Mouse (Mus musculus) hindbrain, embryonic 11.5 days (tissue): Measurements from ENCODE around the gene Lsamp. TPM values are rescaled to one million over a fixed set of nuclear protein-coding genes. Genes with fewer than 3 reads are reported as not detected.

Experiments used
- ATAC-seq: fragments of 200-750 bp; cut with Nextera tagmentation; 2 replicates; pipeline ENCODE4 v1.8.0; 2017; ENCODE audit warnings: mild to moderate bottlenecking, moderate TSS enrichment, moderate library complexity; ENCODE audit not compliant: low FRiP score
- DNase-seq: peaks from one replicate; pipeline ENCODE4 v3.0.0-alpha.2; 2015; ENCODE audit warnings: low spot score
- H3K27ac ChIP-seq: fragments of 300-500 bp; sonication (generic); 2 replicates; pipeline ENCODE4 v1.5.1; 2014; ENCODE audit warnings: mild to moderate bottlenecking, low read depth, low read length
- H3K27me3 ChIP-seq: fragments of 300-500 bp; sonication (generic); 2 replicates; pipeline ENCODE4 v1.6.1; 2014; ENCODE audit warnings: mild to moderate bottlenecking, low read length, moderate library complexity, mixed read lengths; ENCODE audit not compliant: control insufficient read depth, insufficient read depth
- H3K36me3 ChIP-seq: fragments of 300-500 bp; sonication (generic); 2 replicates; pipeline ENCODE4 v1.6.1; 2014; ENCODE audit warnings: mild to moderate bottlenecking, low read length, moderate library complexity, mixed read lengths; ENCODE audit not compliant: control insufficient read depth, insufficient read depth
- H3K4me1 ChIP-seq: fragments of 300-500 bp; sonication (generic); replicated peaks from 2 replicates; pipeline ENCODE4 v1.6.1; 2014; ENCODE audit warnings: low read length, mixed read lengths; ENCODE audit not compliant: control insufficient read depth, insufficient read depth
- H3K4me2 ChIP-seq: fragments of 300-500 bp; sonication (generic); replicated peaks from 2 replicates; pipeline ENCODE4 v1.6.1; 2014; ENCODE audit warnings: mild to moderate bottlenecking, low read depth, low read length
- H3K4me3 ChIP-seq: fragments of 300-500 bp; sonication (generic); 2 replicates; pipeline ENCODE4 v1.5.1; 2014; ENCODE audit warnings: low read depth, low read length
- H3K9ac ChIP-seq: fragments of 300-500 bp; sonication (generic); 2 replicates; pipeline ENCODE4 v1.6.1; 2014; ENCODE audit warnings: low read depth, low read length
- H3K9me3 ChIP-seq: fragments of 300-500 bp; sonication (generic); 2 replicates; pipeline ENCODE4 v1.6.1; 2016; ENCODE audit warnings: low read length; ENCODE audit not compliant: control insufficient read depth
- WGBS: fragments of 180-500 bp; shearing (Covaris S2); extraction: QIAGEN DNeasy Blood & Tissue Kit; methylation state at CpG from one replicate; pipeline ENCODE4 v1.1.7; 2014; 5-methylcytosine and 5-hydroxymethylcytosine counted together
- polyA plus RNA-seq: library from polyadenylated mRNA; unstranded; fragments of >200 nt; fragmentation: Nextera tagmentation; extraction: Ambion mirVana; gene quantifications from 2 replicates; pipeline ENCODE4 v1.2.1, GENCODE M21; 2014

Lsamp gene
- polyA plus RNA-seq, 1 experiment from 2014 or later = 16.3 TPM

DNA sequence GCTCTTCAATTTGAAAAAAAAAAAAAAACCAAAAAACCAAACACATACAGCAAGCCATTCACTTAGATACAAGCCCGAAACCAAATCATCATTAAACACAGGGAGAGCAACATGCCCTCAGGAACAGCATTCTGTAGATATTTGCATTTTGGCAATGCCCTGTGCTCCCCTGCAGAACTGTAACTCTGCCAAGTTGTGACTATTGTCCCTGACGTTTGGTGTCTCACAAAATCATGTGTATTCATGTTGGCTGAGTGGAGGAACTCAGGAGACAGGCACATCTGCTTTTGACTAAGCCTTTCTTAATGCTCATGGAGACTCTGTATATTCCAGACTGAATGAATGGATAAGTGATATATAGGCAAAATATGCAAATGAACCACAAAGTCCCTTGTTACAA lies 724.4 kb downstream of the Lsamp start:
- Histone ChIP-seq H3K9me3 (no peaks in the 10 kb centered on the region), H3K4me3 (no peak overlapping the region), H3K4me1 (no peaks in the 10 kb centered on the region), H3K9ac (no peak overlapping the region), H3K4me2 (no peak overlapping the region), H3K36me3 (no peaks in the 10 kb centered on the region), H3K27me3 (no peaks in the 10 kb centered on the region), H3K27ac (no peak overlapping the region)
- 63% methylated on average over 2 of the region's 2 CpGs for WGBS
- ATAC-seq = peak; percentile 23; the same call in 1 of the 2 replicates
- DNase-seq = no peak

DNA sequence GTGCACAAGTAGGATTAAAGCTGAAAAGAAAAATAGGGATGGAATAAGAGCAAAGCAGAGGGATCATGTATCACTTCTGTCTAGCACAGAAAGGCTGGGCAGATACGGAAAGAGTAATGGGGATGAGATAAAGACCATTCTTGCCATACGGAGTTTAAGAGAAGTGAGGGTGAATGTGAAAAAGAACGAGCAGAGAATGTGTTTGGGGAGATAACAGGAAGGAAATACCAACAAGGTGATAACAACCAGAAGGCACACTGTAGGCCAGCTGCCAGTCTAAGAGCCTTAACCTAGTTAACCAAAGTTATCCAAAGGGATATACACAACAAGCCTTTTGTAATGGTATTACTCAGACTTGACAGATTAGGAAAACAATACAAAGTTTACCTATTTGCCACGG lies 725.4 kb downstream of the Lsamp start:
- Histone ChIP-seq H3K4me1 (no peaks in the 10 kb centered on the region), H3K9me3 (no peaks in the 10 kb centered on the region), H3K27ac (no peak overlapping the region), H3K36me3 (no peaks in the 10 kb centered on the region), H3K27me3 (no peaks in the 10 kb centered on the region), H3K4me3 (no peak overlapping the region), H3K9ac (no peak overlapping the region), H3K4me2 (no peak overlapping the region)
- 64% methylated on average over 4 of the region's 4 CpGs for WGBS
- ATAC-seq (peak; percentile 28; the same call in 1 of the 2 replicates), DNase-seq (no peak)

DNA sequence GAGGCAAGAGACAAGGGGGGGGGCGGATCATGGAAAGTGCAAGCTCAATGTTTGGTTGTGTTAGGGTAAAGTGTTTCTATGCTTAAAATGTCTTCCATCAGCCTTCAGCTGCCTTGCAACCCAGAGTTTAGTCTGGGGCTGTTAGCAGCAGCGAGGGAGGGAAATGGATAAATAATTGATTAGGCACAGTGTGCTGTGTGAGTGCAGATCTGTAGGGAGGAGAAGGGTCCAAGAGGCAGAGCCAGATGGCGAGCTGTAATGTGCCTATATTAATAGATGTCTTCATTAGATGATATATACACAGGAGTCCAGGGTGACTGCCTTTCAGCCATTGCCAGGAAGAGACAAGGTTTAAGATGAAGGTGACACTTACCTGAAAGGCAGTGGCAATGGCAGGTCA lies 725.9 kb downstream of the Lsamp start:
- H3K27ac ChIP-seq = no peak overlapping the region
- H3K36me3 ChIP-seq = no peaks in the 10 kb centered on the region
- H3K9me3 ChIP-seq = no peaks in the 10 kb centered on the region
- H3K4me2 ChIP-seq = no peak overlapping the region
- ATAC-seq = peak; percentile 85
- 50% methylated on average over 3 of the region's 3 CpGs for WGBS
- H3K9ac ChIP-seq = no peak overlapping the region
- H3K4me3 ChIP-seq = no peak overlapping the region
- H3K4me1 ChIP-seq = no peaks in the 10 kb centered on the region
- peak; percentile 14 for DNase-seq
- H3K27me3 ChIP-seq = no peaks in the 10 kb centered on the region

DNA sequence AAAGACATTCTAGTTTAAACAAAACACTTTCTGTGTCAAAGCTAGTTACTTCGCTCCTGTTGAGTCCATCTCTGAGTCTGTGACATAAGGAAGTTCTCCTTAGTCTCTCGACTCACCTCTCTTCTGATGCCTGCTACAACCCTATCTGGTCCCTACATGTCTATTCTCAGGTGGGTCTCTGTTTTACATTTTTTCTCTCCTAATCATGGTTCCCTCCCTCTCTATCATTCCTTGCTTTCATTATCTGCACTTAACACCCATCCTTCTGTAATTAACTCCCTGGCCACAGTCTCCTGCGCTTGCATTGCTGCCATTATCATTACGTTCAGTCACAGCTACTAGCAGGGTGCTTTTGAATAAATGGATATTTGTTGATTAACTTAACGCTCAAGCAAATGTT lies 726.3 kb downstream of the Lsamp start:
- WGBS = 79% methylated on average over 5 of the region's 5 CpGs

DNA sequence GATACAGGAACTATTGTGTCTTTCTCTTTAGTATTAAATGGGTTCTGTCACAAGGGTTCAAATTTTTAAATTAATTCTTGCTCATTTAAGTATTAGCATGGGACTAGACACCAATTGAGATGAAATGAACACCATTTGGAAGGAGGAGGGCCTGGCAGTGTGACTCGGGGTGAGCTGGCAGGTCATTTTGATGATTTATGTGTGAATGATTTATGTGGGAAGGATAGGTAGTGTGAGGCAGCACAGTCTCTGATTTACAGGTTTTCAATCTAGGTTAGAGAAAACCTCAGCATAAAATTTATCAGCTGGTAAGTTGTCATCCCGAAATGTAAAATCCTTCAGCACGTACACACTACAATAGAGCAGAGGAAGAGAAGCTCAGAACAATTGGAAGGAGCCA lies 729.6 kb downstream of the Lsamp start:
- Histone ChIP-seq H3K27ac (no peak overlapping the region), H3K36me3 (no peaks in the 10 kb centered on the region), H3K27me3 (no peaks in the 10 kb centered on the region), H3K4me3 (no peak overlapping the region), H3K4me2 (no peak overlapping the region), H3K4me1 (no peaks in the 10 kb centered on the region), H3K9ac (no peak overlapping the region), H3K9me3 (no peaks in the 10 kb centered on the region)
- no peak for ATAC-seq
- no peak for DNase-seq
- 65% methylated on average over 3 of the region's 3 CpGs for WGBS

More for the DNA sequence above, 726.3 kb downstream of the Lsamp start:
- no peaks in the 10 kb centered on the region for H3K36me3 ChIP-seq
- H3K9me3 ChIP-seq = no peaks in the 10 kb centered on the region
- no peaks in the 10 kb centered on the region for H3K27me3 ChIP-seq
- no peak overlapping the region for H3K4me3 ChIP-seq
- ATAC-seq (peak; percentile 39; the same call in 1 of the 2 replicates), DNase-seq (no peak)
- H3K4me1 ChIP-seq = no peaks in the 10 kb centered on the region
- no peak overlapping the region for H3K4me2 ChIP-seq
- H3K9ac ChIP-seq = no peak overlapping the region
- no peak overlapping the region for H3K27ac ChIP-seq

DNA sequence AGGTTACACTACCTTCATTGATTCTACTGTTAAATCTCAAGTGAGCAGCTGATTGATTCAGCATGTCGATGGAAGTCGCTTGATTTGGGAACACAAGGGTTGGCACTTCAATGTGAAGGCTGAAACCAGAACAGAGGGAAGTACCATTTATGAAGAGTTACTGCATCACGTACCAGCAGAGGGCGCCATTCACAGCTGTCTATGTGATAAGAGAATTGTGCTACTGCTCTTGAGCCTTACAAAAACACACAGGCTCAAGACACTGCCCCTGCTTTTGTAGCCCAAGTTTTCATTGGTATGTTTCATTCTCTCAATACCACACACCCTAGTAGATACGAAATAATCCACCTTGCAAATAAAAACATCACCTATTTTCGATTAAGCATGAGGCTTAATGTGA lies 754.9 kb downstream of the Lsamp start:
- Histone ChIP-seq H3K36me3 (no peaks in the 10 kb centered on the region), H3K4me2 (no peak overlapping the region), H3K27me3 (no peaks in the 10 kb centered on the region), H3K9me3 (no peaks in the 10 kb centered on the region), H3K27ac (no peak overlapping the region), H3K4me3 (no peak overlapping the region), H3K9ac (no peak overlapping the region), H3K4me1 (no peaks in the 10 kb centered on the region)
- WGBS = 45% methylated on average over 6 of the region's 6 CpGs
- DNase-seq = peak; percentile 76
- ATAC-seq = peak; percentile 60

DNA sequence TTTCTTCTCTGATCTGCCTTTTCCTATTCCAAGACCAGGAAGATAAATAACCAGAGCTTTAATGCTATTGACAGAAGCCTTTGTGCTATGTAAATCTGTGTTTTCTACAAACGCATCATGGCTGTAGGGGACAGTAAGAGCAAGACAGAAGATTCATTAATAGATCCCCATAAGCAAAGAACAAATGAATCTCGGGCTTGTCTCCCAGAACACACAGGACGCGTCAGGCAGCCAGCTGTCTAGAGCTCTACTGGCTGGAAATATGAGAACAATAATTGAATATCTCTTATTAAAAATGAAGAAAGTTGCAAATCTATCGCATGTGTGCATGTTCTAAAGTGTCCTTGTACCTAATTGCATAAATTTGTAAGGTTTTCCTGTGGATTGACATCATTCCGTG lies 755.6 kb downstream of the Lsamp start:
- Histone ChIP-seq H3K27ac (no peak overlapping the region), H3K36me3 (no peaks in the 10 kb centered on the region), H3K4me1 (no peaks in the 10 kb centered on the region), H3K9me3 (no peaks in the 10 kb centered on the region), H3K27me3 (no peaks in the 10 kb centered on the region), H3K9ac (no peak overlapping the region), H3K4me2 (no peak overlapping the region), H3K4me3 (no peak overlapping the region)
- 76% methylated on average over 6 of the region's 6 CpGs for WGBS
- DNase-seq (no peak), ATAC-seq (no peak)

DNA sequence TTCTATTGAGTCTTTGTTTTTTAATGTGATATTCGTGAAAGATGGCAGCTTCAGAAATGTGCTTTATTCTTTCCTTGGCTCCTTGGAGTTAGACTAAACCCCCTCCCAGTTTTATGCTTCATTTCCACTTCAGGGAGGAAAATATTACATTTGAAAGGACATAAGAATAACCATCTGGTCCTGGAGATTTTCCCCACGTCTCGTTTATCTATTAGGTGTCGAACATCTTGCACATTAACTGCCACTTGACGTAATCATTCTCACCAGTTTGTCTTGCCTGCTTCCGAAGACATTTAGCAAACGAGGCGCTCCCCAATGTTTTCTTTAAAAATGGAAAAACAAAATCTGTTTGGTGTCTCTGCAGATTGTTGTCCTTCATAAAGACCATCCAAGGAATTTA lies 756.1 kb downstream of the Lsamp start:
- no peaks in the 10 kb centered on the region for H3K36me3 ChIP-seq
- 87% methylated on average over 8 of the region's 8 CpGs for WGBS
- no peak overlapping the region for H3K4me3 ChIP-seq
- no peak overlapping the region for H3K9ac ChIP-seq
- DNase-seq = no peak
- H3K27me3 ChIP-seq = no peaks in the 10 kb centered on the region
- no peaks in the 10 kb centered on the region for H3K9me3 ChIP-seq
- ATAC-seq = no peak
- no peaks in the 10 kb centered on the region for H3K4me1 ChIP-seq
- no peak overlapping the region for H3K4me2 ChIP-seq
- no peak overlapping the region for H3K27ac ChIP-seq

DNA sequence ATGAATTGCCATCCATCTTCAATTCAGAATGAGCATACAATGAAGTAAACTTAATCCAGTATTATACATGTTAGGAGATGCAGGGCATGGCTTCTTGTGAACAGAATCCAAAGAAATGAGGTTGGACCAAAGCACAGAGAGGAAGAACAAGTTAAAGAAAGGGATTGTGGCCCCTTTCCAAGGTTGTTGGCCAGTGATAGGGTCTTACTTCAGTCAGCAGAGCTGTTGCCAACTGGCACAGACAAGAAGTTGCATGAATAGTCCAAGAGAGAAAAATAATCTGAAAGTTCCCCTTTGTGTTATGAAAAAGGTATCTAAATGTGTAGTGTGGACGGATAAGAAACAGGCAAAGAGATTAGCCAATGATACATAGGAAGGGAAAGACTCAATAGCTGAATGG lies 843.0 kb downstream of the Lsamp start:
- Histone ChIP-seq H3K36me3 (no peaks in the 10 kb centered on the region), H3K27me3 (no peaks in the 10 kb centered on the region), H3K4me2 (no peak overlapping the region), H3K9me3 (no peaks in the 10 kb centered on the region), H3K27ac (no peak overlapping the region), H3K4me3 (no peak overlapping the region), H3K9ac (no peak overlapping the region), H3K4me1 (no peaks in the 10 kb centered on the region)
- DNase-seq (no peak), ATAC-seq (no peak)
- WGBS = 84% methylated on average over 1 of the region's 1 CpGs
